Mouse (Mus musculus) heart, embryonic 16.5 days (tissue): ENCODE data around the gene Impdh2. TPM values are rescaled to one million over a fixed set of nuclear protein-coding genes. Genes with fewer than 3 reads are reported as not detected.
"Not testable (repeated sequence)": the region's sequence is repeated elsewhere in the genome, so short reads cannot be mapped to it uniquely, and the experiment has no call there.

Experiments
- ATAC-seq: fragments of 200-750 bp; cut with Nextera tagmentation; replicated peaks from 2 replicates; pipeline ENCODE4 v1.8.0; 2017; ENCODE audit warnings: moderate number of reproducible peaks; ENCODE audit not compliant: insufficient read depth, low FRiP score; ENCODE audit errors: extremely low read depth
- H3K27ac ChIP-seq: fragments of 300-500 bp; sonication (generic); 2 replicates; pipeline ENCODE4 v1.5.1; 2014; ENCODE audit warnings: mild to moderate bottlenecking, low read length, control low read depth, moderate library complexity
- H3K27me3 ChIP-seq: fragments of 300-500 bp; sonication (generic); 2 replicates; pipeline ENCODE4 v1.6.1; 2014; ENCODE audit warnings: low read length, mixed read lengths; ENCODE audit not compliant: control insufficient read depth, insufficient read depth
- H3K36me3 ChIP-seq: fragments of 300-500 bp; sonication (generic); 2 replicates; pipeline ENCODE4 v1.6.1; 2014; ENCODE audit not compliant: control insufficient read depth, insufficient read depth
- H3K4me1 ChIP-seq: fragments of 300-500 bp; sonication (generic); 2 replicates; pipeline ENCODE4 v1.6.1; 2014; ENCODE audit warnings: low read length, mixed read lengths; ENCODE audit not compliant: control insufficient read depth, insufficient read depth
- H3K4me2 ChIP-seq: fragments of 300-500 bp; sonication (generic); 2 replicates; pipeline ENCODE4 v1.6.1; 2014; ENCODE audit warnings: low read depth, mild to moderate bottlenecking, control low read depth, low read length
- H3K4me3 ChIP-seq: fragments of 300-500 bp; sonication (generic); 2 replicates; pipeline ENCODE4 v1.5.1; 2014; ENCODE audit warnings: mild to moderate bottlenecking, control low read depth, low read length
- H3K9ac ChIP-seq: fragments of 300-500 bp; sonication (generic); 2 replicates; pipeline ENCODE4 v1.6.1; 2014; ENCODE audit warnings: low read length, control low read depth
- H3K9me3 ChIP-seq: fragments of 300-500 bp; sonication (generic); replicated peaks from 2 replicates; pipeline ENCODE4 v1.6.1; 2016; ENCODE audit warnings: low read length; ENCODE audit not compliant: control insufficient read depth
- WGBS: fragments of 180-500 bp; shearing (Covaris S2); extraction: QIAGEN DNeasy Blood & Tissue Kit; methylation state at CpG from one replicate; pipeline ENCODE4 v1.1.7; 2014; 5-methylcytosine and 5-hydroxymethylcytosine counted together
- polyA plus RNA-seq: library from polyadenylated mRNA; unstranded; fragments of >200 nt; fragmentation: Nextera tagmentation; extraction: Ambion mirVana; gene quantifications from 2 replicates; pipeline ENCODE4 v1.2.1, GENCODE M21; 2015

Gene Impdh2
- polyA plus RNA-seq, 1 experiment from 2014 or later, result 91.7 TPM

DNA sequence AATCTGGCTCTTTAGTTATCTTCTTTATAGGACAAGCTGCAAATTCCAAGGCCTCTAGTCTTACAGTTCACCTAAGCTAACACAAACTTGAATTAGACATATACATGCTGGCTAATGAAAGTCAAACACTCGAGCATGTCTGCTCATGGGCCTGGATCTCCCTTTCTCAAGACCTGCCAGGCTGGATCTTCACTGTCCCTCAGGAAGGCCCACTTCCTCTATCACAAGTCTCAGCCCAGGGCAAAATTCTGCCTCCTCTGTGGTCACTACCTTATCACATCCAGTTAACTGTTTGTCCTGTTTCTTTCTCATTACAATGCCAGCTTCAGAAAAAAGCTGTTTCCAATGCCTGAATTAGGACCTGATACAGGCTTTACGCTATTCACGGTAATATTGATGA, 34.3 kb downstream of the Impdh2 start:
- peaks cover 3% of the 10 kb centered on the region; the same call in 1 of the 2 replicates for H3K36me3 ChIP-seq
- peak overlapping the region; percentile 25 for H3K4me2 ChIP-seq
- H3K9me3 ChIP-seq, result no peaks in the 10 kb centered on the region
- ATAC-seq, result no peak
- 0 out of 2 replicates have a peak overlapping the region, but pooled peaks have one; percentile 7 for H3K9ac ChIP-seq
- H3K27me3 ChIP-seq, result no peaks in the 10 kb centered on the region
- no peak overlapping the region for H3K4me3 ChIP-seq
- peaks cover 14% of the 10 kb centered on the region for H3K4me1 ChIP-seq
- H3K27ac ChIP-seq, result peak overlapping the region; percentile 87
- 31% methylated on average over 3 of the region's 3 CpGs for WGBS

DNA sequence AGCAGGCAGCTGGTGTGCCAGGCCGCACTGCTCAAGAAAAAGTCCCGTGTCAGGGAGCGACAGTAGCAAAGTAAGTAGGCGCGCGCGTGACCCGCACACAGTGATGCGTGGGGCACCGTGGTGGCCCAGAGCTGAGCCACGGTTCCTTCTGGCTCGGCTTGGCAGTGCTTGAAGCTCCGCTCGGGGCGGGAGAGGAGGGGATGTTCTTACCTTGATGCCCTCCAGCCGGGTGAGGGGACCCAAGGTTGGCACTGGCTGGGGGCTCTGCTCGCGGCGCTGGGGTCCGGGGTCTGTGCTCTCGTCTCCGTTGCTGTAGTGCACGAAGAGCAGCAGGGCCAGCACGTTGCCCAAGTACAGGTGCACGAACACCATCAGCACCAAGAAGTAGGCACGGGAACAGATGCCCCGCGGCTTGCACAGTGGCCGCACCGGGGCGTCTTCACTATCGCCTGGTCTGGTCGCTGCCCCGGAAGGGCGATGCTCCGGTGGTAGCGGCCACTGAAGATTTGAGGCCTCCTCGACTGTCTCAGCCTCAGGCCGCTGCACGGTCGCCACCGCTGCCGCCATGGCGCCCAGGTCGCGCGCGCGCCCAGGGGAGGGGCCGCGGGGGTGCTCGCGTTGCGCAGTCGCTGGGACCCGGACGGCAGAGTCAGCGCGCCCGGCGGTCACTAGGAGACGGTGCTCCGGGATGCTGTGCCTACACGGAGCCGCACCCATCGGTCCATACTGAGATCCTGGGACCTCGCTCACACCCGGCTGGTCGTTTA, 37.1 kb downstream of the Impdh2 start, which contains the start of gene P4htm:
Gene P4htm (minus strand): TSS at position 670 of the 767 bp plus-strand sequence.
- Histone ChIP-seq H3K4me1 (peaks cover 18% of the 10 kb centered on the region), H3K9ac (peak within 1 kb of the TSS; percentile 89), H3K36me3 (0 out of 2 replicates have a peak, but pooled peaks cover 3% of the 10 kb centered on the region), H3K27ac (peak within 1 kb of the TSS; percentile 79), H3K4me2 (peak within 1 kb of the TSS; percentile 86), H3K9me3 (no peaks in the 10 kb centered on the region), H3K27me3 (no peaks in the 10 kb centered on the region), H3K4me3 (peak within 1 kb of the TSS; percentile 88)
- ATAC-seq, result peak; percentile 77
- 2% methylated on average over 69 of the region's 69 CpGs for WGBS

DNA sequence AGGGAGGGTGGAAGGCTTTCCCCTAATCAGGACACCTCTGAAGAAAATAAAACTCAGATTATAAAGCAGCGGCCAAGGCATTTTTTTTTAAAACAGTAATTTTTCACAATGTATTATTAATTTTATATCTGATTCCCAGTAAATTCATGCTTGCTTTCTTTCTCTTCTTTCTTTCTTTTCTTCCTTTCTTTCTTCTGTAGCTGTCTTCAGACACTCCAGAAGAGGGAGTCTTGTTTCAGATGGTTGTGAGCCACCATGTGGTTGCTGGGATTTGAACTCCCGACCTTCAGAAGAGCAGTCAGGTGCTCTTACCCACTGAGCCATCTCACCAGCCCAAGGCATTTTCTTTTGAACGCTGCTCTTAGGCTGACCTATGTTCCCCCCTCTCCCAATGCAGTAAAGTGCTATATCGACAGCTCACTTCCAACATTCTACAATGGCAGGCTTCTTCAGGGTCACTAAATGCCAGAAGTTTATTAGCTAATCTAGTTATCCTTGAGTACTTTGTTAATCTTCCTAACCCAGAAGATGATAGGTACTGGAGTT, 39.0 kb downstream of the Impdh2 start:
- H3K9ac ChIP-seq, result no peak overlapping the region
- H3K4me3 ChIP-seq, result no peak overlapping the region
- no peak overlapping the region for H3K27ac ChIP-seq
- H3K36me3 ChIP-seq, result peaks cover 14% of the 10 kb centered on the region
- no peak for ATAC-seq
- peaks cover 20% of the 10 kb centered on the region for H3K4me1 ChIP-seq
- H3K9me3 ChIP-seq, result no peaks in the 10 kb centered on the region
- H3K4me2 ChIP-seq, result no peak overlapping the region
- 73% methylated on average over 4 of the region's 4 CpGs for WGBS
- no peaks in the 10 kb centered on the region for H3K27me3 ChIP-seq

DNA sequence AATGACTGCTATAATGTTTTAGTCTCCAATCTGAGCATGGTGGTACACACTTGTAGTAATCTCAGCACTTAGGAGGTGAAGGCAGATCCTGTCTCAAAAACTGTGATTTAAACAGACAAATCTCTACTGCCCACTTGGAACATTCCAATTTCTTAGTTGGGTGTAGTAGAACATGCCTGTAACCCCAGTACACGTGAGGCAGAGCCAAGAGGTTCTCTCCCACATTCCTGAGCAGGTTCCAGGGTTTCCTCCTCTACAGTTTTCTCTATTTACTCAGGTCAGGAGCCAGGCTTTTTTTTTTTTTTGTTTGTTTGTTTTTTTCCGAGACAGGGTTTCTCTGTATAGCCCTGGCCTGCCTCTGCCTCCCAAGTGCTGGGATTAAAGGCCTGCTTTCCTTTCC, 39.9 kb downstream of the Impdh2 start:
- Histone ChIP-seq H3K27me3 (no peaks in the 10 kb centered on the region), H3K4me1 (peaks cover 20% of the 10 kb centered on the region), H3K4me2 (no peak overlapping the region), H3K9me3 (no peaks in the 10 kb centered on the region), H3K9ac (no peak overlapping the region), H3K27ac (no peak overlapping the region), H3K36me3 (peaks cover 20% of the 10 kb centered on the region), H3K4me3 (no peak overlapping the region)
- no peak for ATAC-seq
- WGBS, result 44% methylated on average over 2 of the region's 2 CpGs

DNA sequence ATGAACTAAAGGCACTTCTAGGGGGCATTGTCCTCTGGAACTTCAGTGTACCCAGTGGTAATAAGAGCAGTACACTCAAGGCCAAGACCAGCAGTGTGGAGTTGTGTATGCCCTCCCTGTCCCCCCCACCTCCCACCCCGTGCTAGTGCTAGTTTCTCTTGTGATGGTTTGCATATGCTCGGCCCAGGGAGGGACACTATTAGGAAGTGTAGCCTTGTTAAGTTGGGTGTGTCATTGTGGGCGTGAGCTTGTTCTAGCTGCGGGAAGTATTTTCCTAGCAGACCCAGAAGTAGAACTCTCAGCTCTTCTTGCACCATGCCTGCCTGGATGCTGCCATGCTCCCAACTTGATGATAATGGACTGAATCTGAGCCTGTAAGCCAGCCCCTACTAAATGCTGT, 41.9 kb downstream of the Impdh2 start:
- peaks cover 19% of the 10 kb centered on the region for H3K4me1 ChIP-seq
- peaks cover 34% of the 10 kb centered on the region for H3K36me3 ChIP-seq
- no peak overlapping the region for H3K27ac ChIP-seq
- WGBS, result 73% methylated on average over 4 of the region's 4 CpGs
- no peaks in the 10 kb centered on the region for H3K9me3 ChIP-seq
- H3K9ac ChIP-seq, result no peak overlapping the region
- H3K4me3 ChIP-seq, result no peak overlapping the region
- no peak for ATAC-seq
- no peak overlapping the region for H3K4me2 ChIP-seq
- H3K27me3 ChIP-seq, result no peaks in the 10 kb centered on the region

DNA sequence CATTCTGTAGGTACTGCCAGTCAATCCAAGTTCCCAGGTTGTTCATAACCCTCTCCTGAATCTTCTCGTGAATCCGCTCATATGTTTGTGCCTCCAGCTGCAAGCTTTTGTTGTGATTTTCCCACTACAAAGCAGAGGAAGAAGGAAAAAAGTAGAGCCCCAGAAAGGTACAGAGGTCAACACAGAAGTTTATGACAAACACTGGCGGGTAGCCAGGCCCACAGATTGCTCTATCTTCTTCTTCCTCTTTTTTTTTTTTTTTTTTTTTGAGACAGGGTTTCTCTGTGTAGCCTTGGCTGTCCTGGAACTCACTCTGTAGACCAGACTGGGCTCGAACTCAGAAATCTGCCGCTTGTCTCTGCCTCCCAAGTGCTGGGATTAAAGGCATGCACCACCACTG, 47.8 kb downstream of the Impdh2 start:
- H3K4me1 ChIP-seq, H3K9ac ChIP-seq, H3K27me3 ChIP-seq, ATAC-seq, H3K27ac ChIP-seq, H3K4me2 ChIP-seq, H3K9me3 ChIP-seq, H3K4me3 ChIP-seq: not testable (repeated sequence)
- H3K36me3 ChIP-seq, result peaks cover 89% of the 10 kb centered on the region
- 82% methylated on average over 5 of the region's 5 CpGs for WGBS

DNA sequence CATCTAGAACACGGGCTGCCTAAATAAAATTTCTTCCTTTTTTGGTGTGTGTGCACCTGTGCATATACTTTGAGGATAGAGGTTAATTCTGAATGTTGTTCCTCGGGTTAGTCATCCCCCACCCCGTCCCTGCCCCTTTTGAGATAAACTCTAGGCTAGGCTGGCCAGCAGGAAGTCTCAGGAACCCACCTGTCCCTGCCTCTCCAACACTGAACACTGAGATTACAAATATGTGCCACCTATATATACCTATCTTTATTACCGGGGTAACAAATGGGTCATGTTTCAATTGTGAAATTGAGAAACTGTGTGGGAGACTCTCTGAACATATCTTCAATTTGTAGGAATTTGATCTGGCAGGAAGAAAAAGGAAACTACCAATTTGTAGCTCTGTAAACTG, 48.8 kb downstream of the Impdh2 start:
- Histone ChIP-seq H3K27ac (no peak overlapping the region), H3K27me3 (no peaks in the 10 kb centered on the region), H3K9ac (no peak overlapping the region), H3K9me3 (no peaks in the 10 kb centered on the region), H3K4me3 (no peak overlapping the region), H3K36me3 (peaks cover 80% of the 10 kb centered on the region), H3K4me1 (peaks cover 7% of the 10 kb centered on the region), H3K4me2 (no peak overlapping the region)
- WGBS, result 81% methylated on average over 4 of the region's 4 CpGs
- ATAC-seq, result no peak

DNA sequence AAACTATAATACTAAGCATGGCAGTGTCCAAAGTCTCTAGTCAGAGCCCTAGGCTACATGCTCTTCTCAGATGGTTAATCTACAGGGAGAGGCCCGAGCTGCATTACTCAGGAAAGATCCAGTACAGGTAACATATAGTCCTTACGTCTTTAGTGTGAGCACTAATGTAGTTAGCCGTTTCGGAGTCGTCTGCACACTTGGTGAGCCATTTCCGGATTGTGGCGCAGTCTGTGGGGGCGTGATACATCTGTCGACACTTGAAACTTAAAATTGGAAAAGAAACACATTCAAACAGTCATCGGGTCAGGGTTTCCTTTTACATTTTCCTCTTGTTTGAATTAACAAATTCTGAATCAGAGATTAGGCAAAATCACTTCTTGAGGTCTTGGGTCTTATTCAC, 51.4 kb downstream of the Impdh2 start:
- H3K27me3 ChIP-seq, result no peaks in the 10 kb centered on the region
- 91% methylated on average over 10 of the region's 10 CpGs for WGBS
- peaks cover 76% of the 10 kb centered on the region for H3K36me3 ChIP-seq
- H3K9me3 ChIP-seq, result no peaks in the 10 kb centered on the region
- no peak for ATAC-seq
- H3K4me1 ChIP-seq, result no peaks in the 10 kb centered on the region; the same call in 1 of the 2 replicates
- no peak overlapping the region for H3K4me3 ChIP-seq
- H3K27ac ChIP-seq, result no peak overlapping the region
- H3K4me2 ChIP-seq, result no peak overlapping the region
- no peak overlapping the region for H3K9ac ChIP-seq
